Mouse (Mus musculus): ENCODE measurements around the gene Cercam. TPM values are rescaled to one million over a fixed set of nuclear protein-coding genes. Genes with fewer than 3 reads are reported as not detected.
A peak's percentile ranks its signal among the peaks of the same experiment; 100 is the strongest.
"Not testable (repeated sequence)": the region's sequence is repeated elsewhere in the genome, so short reads cannot be mapped to it uniquely, and the experiment has no call there.

Gene Cercam
- total RNA-seq, 1 experiment from 2014 or later: 0.23 TPM

GRCm38 (mm10) chr2:29889066-29889944, 20.3 kb downstream of the Cercam start, which contains the start of gene Odf2:
TSS of gene Odf2 (plus strand) at chr2:29889221.
- ATAC-seq (ENCODE audit: extremely low read depth, insufficient number of reproducible peaks, low FRiP score, poor library complexity, severe bottlenecking): peak; percentile 91

GRCm38 (mm10) chr2:29889991-29890833, 21.2 kb downstream of the Cercam start:
- no peak for ATAC-seq (ENCODE audit: extremely low read depth, insufficient number of reproducible peaks, low FRiP score, poor library complexity, severe bottlenecking)

- ATAC-seq (ENCODE audit: extremely low read depth, insufficient number of reproducible peaks, low FRiP score, poor library complexity, severe bottlenecking): no peak
Measured at GRCm38 (mm10) chr2:29891773-29892172, 22.8 kb downstream of the Cercam start.

DNA sequence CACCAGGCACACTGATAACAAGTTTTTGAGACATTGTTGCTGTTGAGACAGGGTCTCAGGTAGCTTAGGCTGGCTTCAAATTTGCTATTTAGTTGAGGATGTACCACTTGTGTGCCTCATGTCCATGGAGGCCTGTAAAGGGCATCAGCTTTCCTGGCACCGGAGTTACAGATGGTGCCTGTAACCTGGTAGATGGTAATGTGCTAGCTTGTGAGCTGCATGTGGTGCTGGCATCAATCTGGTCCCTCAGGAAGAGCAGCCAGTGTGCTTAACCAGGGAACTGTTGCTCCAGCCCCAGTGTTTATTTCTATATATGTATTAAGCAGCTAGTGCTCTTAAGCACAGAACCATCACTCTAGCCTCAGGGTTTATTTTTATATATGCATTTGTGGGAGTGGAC, 27.1 kb downstream of the Cercam start:
- ATAC-seq (ENCODE audit: extremely low read depth, insufficient number of reproducible peaks, low FRiP score, poor library complexity, severe bottlenecking): no peak

DNA sequence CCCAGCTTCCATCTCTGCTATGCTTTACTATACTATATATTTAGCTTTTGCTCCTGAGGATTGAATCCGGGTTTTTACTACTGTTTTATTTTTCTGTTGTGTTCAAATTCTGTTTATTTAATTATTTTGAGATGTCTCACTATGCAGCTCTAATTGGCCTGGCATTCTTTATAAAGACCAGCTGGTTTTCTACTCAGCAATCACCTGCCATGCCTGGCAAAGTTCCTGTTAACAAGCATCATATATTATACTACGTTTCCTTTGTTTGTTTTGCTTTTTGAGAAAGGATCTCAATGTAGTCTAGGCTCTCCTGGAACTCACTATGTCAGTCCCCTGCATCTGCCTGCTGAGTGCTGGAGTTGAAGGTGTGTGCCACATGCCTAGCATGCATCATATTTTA, 28.4 kb downstream of the Cercam start:
- no peak for ATAC-seq (ENCODE audit: extremely low read depth, insufficient number of reproducible peaks, low FRiP score, poor library complexity, severe bottlenecking)

DNA sequence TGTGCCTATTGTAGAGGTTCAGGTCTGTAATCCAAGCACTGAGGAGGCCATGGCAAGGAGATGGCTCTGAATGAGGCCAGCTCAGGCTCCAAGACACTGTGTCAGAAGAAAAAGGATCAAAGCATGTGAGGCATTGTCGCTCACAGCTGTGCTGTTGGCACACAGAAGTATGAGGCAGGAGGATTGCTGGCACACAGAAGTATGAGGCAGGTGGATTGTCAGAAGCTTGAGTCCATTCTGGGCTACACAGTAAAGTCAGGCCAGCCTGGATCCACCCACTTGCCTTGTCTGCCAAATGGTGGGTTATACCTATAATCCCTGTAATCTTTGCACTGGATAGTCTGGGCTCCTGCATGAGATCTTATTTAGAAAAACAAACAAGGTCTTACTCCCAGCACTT, 29.1 kb downstream of the Cercam start:
- ATAC-seq (ENCODE audit: extremely low read depth, insufficient number of reproducible peaks, low FRiP score, poor library complexity, severe bottlenecking): no peak

- ATAC-seq (ENCODE audit: extremely low read depth, insufficient number of reproducible peaks, low FRiP score, poor library complexity, severe bottlenecking): no peak
Measured at GRCm38 (mm10) chr2:29902194-29902593, 33.2 kb downstream of the Cercam start.

DNA sequence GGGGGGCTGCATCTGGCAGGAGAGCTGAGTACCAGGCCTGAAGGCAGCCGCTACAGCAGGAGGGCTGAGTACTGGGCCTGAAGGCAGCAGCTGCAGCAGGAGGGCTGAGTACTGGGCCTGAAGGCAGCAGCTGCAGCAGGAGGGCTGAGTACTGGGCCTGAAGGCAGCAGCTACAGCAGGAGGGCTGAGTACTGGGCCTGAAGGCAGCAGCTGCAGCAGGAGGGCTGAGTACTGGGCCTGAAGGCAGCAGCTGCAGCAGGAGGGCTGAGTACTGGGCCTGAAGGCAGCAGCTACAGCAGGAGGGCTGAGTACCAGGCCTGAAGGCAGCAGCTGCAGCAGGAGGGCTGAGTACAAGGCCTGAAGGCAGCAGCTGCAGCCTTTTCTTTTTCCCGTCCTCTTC, 39.2 kb downstream of the Cercam start:
- not testable (repeated sequence) for ATAC-seq (ENCODE audit: extremely low read depth, insufficient number of reproducible peaks, low FRiP score, poor library complexity, severe bottlenecking)

DNA sequence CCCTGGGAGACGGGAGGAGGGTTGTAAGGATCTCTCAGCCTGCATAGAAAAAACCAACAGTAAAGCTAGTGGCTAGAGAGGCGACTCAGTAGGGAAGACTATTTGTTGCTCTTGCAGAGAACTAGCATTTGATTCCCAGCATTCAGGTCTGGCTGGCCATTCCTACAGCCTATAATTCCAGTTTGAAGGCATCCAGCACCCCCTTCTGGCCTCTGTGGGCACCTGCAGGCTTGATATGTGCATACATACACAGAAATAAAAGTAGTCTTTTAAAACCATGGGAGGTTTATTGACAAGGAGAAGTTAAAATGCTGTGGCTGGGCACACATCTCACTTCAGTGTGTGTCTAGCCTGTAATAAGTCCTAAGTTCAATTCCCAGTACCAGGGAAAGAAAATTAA, 41.1 kb downstream of the Cercam start:
- ATAC-seq (ENCODE audit: extremely low read depth, insufficient number of reproducible peaks, low FRiP score, poor library complexity, severe bottlenecking): no peak

DNA sequence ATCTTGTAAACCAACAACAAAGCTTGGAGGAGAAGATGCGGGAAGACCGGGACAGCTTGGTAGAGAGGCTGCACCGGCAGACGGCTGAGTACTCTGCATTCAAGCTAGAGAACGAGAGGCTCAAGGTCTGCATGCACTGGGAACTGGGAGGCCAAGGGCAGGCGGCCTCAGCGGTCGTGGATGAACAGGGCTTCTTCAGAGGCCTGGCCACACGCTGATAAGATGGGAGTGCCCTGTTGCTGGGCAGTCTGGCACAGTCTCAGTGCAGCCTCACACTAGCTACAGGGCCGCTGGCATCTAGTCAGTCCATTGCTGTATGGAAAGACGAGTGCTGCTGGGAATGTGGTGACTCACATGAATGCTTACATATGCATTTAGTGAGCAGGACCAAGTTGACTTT, 48.7 kb downstream of the Cercam start:
- ATAC-seq (ENCODE audit: extremely low read depth, insufficient number of reproducible peaks, low FRiP score, poor library complexity, severe bottlenecking): no peak

DNA sequence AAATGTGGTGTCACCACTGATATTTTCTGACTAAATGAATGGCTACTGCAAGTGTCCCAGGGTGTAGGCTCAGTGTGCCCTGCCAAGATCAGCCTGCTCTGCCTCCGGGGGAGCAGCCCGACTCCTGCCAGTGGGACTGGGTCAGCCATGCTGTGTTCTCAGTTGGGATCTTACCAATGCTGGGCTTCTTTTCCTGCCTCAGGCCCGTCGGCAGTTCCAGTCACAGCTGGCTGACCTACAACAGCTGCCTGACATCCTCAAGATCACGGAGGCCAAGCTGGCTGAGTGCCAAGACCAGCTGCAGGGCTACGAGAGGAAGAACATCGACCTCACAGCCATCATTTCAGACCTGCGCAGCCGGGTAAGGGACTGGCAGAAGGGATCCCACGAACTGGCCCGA, 53.0 kb downstream of the Cercam start:
- ATAC-seq (ENCODE audit: extremely low read depth, insufficient number of reproducible peaks, low FRiP score, poor library complexity, severe bottlenecking): no peak

DNA sequence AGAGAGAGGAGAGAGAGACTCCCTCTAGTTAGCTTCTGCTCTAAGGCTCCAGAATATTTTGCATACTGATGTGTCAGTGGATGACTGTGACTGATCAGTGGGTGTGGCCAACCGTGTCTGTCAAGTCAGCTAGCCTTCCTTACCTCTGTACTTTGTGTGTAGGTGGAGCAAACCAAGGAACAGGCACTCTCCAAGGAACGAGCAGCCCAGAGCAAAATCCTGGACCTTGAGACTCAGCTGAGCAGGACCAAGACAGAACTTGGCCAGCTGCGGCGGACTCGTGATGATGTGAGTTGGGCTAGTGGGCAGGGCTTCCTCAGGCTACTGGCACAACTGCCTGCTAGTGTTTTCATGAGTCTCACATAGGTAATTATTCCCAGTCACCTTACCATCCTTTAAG, 57.6 kb downstream of the Cercam start:
- ATAC-seq (ENCODE audit: extremely low read depth, insufficient number of reproducible peaks, low FRiP score, poor library complexity, severe bottlenecking): no peak

- no peak for ATAC-seq (ENCODE audit: extremely low read depth, insufficient number of reproducible peaks, low FRiP score, poor library complexity, severe bottlenecking)
Measured at GRCm38 (mm10) chr2:29930506-29930905, 61.5 kb downstream of the Cercam start.

GRCm38 (mm10) chr2:29931194-29931593, 62.2 kb downstream of the Cercam start:
- no peak for ATAC-seq (ENCODE audit: extremely low read depth, insufficient number of reproducible peaks, low FRiP score, poor library complexity, severe bottlenecking)

Other genes starting within 250 kb of the Cercam start
- 74.8 and 93.5 TPM in 2 replicates for gene Rapgef1, start 249.4 kb upstream of the Cercam start, total RNA-seq (2017)
- gene Gm13420, start 117.5 kb upstream of the Cercam start, total RNA-seq (2017): not detected in 2 replicates
- gene Gm13547, start 109.9 kb upstream of the Cercam start, total RNA-seq (2017): 0.74 and 1.5 TPM in 2 replicates
- gene Coq4, start 81.7 kb upstream of the Cercam start, total RNA-seq (2017): 5.5 and 11.9 TPM in 2 replicates
- gene Trub2, start 80.7 kb upstream of the Cercam start, total RNA-seq (2017): 37.3 and 37.5 TPM in 2 replicates
- gene Slc27a4, start 66.5 kb upstream of the Cercam start, total RNA-seq (2017): 26.2 and 27.9 TPM in 2 replicates
- 11.4 and 12.0 TPM in 2 replicates for gene Urm1, start 49.1 kb upstream of the Cercam start, total RNA-seq (2017)
- 78.0 and 84.3 TPM in 2 replicates for gene Odf2, start 20.1 kb downstream of the Cercam start, total RNA-seq (2017)
- 73.9 and 79.8 TPM in 2 replicates for gene Gle1, start 66.3 kb downstream of the Cercam start, total RNA-seq (2017)
- gene Sptan1, start 96.4 kb downstream of the Cercam start, total RNA-seq (2017): 259 and 285 TPM in 2 replicates
- gene Wdr34, start 179.7 kb downstream of the Cercam start, total RNA-seq (2017): 0.70 and 0.86 TPM in 2 replicates
- 313 and 345 TPM in 2 replicates for gene Set, start 188.2 kb downstream of the Cercam start, total RNA-seq (2017)
- 1.0 and 1.8 TPM in 2 replicates for gene Pkn3, start 208.5 kb downstream of the Cercam start, total RNA-seq (2017)
- 10.1 and 11.2 TPM in 2 replicates for gene Zdhhc12, start 224.5 kb downstream of the Cercam start, total RNA-seq (2017)